Mouse (Mus musculus): ENCODE results near the gene Hist2h2be.
"Not testable (repeated sequence)": the region's sequence is repeated elsewhere in the genome, so short reads cannot be mapped to it uniquely, and the experiment has no call there.

Hist2h2be gene

DNA sequence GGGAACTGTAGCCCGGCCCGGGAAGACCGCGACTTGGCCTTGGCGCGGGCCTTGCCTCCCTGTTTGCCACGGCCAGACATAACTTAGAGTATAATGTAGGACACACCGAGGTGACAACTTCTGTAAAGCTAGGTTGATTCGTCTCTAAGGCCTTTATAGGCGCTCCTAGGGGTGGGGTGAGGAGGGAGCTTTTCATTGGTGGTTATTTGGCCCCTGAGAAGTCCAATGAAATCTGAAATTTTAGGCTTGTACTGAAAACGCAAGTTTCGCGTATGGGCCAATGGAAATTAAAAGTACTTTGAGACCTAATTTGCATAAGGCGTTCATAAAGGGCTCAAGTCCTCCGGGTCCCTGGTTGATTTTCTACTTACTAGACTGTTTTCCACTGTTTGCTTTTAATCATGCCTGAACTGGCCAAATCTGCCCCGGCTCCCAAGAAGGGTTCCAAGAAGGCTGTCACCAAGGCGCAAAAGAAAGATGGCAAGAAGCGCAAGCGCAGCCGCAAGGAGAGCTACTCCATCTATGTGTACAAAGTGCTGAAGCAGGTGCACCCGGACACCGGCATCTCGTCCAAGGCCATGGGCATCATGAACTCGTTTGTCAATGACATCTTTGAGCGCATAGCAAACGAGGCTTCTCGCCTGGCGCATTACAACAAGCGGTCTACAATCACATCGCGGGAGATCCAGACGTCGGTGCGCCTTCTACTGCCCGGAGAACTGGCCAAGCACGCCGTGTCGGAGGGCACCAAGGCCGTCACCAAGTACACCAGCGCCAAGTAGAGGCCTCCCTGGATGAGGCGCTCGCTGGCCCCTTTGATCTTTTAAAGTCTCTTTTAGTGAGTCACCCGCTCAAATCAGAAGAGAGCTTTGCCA, at the start of gene Hist2h2be, which contains the start of gene Hist2h2ac:
Gene Hist2h2be (plus strand): TSS at position 355 of the 875 bp plus-strand sequence.
Gene Hist2h2ac (minus strand): TSS at position 116 of the 875 bp plus-strand sequence.
- DNase-seq (ENCODE audit: low spot score in 2 of 2) = peak; percentile 78 to 87

DNA sequence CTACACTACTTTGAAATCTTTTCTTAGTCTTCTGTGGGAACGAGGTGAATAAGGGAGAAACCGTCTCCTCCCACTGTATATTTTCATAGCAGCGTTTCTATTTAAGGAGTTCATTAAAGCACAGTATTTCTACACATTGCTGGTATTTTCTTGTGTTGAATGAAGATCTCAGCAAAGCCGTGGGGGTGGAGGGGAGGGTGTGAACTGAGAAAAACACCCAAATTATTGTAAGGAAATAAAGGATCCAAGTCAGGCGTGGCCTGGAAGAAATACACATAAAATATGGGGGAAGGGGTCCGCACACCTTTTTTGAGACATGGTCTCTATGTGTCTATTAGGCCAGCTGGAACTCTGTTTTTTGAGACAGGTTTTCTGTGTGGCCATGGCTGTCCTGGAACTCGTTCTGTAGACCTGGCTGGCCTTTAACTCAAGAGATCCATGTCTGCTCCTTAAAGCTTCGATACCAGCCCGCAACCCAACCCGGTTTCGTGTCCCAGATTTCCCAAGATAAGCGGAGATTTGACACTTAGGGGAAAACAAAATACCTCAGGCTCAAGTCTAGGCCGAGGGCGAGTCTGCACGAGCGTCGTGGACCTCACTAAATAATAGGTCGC, 49.2 kb upstream of the Hist2h2be start:
- no peak for DNase-seq (ENCODE audit: low spot score in 2 of 2)

DNA sequence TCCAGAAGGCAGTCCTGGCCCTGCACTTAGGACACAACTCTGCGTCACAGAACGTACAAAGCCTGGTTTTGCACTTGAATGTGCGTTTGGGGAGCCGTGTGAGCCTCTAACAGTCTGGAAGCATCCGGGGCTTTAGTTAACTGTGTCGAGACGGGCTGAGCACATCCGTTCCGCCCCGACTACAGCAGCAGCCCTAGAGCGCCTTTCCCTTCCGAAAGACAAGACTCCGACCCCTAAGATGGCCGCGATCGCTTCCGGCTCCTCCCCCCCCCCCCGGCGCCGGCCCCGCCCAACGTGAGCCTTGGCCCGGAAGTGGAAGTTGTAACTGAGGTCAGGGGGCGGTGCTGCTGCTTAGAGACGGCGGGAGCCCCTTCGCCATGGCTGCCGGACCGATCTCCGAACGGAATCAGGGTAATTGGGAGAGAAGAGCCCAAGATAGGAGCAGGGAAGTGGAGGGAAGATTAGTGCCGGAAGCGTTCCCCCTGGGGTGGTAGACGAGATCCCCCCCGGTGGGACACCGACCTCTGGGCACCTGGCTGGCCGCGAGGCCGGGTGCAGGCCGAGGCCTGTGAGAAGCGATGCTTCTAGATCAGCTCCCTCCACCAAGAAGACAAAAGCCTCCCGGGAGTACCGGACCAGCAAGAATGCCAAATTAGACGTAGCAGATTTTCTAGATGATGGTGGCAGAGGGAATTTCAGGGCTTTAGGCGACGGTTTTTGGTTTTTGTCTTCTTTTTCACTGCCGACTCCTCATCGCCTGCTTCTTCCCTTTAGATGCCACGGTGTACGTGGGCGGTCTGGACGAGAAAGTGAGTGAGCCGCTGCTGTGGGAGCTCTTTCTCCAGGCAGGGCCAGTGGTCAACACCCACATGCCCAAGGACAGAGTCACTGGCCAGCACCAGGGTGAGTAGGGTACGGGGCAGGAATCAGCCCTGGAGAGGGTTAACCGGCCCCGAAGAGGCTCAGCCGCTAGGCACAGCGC, 48.4 kb upstream of the Hist2h2be start, which contains the start of gene Sf3b4:
Gene Sf3b4 (plus strand): TSS at position 136 of the 982 bp plus-strand sequence.
- DNase-seq (ENCODE audit: low spot score in 2 of 2) = peak; percentile 75 to 84

DNA sequence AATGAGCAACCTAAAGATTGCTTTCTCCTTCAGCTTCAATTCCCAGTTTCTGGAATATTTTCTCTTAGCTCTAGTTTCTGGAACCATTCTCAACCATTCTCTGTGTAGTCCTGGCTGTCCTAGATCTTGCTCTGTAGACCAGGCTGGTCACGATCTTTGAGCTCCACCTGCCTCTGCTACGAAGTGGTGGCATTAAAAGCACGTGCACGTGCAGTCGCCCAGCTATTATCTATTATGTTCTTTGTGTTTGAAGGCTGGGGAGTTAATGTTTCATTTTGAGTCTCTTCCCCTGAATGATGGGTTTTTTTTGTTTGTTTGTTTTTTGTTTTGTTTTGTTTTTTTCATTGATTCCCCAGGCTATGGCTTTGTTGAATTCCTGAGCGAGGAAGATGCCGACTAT, 47.7 kb upstream of the Hist2h2be start:
- no peak for DNase-seq (ENCODE audit: low spot score in 2 of 2)

DNA sequence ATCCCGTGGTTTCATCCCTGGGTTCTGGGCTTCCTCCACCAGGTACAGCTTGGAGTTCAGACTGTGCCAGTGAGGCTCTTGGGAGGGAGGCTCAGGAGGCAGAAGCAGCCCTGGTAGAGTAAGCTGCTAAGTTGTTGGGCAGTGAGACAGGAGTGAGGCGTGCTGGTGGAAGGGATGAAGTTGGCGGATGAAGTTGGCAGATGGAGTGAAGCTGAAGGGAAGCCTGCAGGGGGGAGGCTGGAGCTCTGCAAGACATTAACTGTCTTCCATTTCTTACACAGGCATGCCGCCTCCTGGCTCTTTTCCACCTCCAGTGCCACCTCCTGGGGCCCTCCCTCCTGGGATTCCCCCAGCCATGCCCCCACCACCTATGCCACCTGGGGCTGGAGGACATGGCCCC, 46.9 kb upstream of the Hist2h2be start:
- DNase-seq (ENCODE audit: low spot score in 2 of 2) = not testable (repeated sequence)

DNA sequence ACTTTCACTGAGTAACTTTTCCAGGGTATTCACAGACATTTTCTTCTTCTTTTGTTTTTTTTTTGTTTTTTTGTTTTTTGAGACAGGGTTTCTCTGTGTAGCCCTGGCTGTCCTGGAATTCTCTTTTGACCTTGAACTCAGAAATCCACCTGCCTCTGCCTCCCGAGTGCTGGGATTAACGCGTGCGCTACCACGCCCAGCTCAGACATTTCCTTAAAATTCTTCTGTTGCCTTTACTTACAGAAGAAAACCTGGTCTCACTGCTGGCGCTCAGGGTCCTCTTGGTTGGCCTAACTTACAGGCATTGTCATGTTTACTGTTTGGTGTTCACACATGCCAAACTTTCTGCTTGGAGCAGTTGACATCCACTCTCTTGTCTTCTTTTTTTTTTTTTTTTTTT, 45.7 kb upstream of the Hist2h2be start:
- DNase-seq (ENCODE audit: low spot score in 2 of 2) = no peak

DNA sequence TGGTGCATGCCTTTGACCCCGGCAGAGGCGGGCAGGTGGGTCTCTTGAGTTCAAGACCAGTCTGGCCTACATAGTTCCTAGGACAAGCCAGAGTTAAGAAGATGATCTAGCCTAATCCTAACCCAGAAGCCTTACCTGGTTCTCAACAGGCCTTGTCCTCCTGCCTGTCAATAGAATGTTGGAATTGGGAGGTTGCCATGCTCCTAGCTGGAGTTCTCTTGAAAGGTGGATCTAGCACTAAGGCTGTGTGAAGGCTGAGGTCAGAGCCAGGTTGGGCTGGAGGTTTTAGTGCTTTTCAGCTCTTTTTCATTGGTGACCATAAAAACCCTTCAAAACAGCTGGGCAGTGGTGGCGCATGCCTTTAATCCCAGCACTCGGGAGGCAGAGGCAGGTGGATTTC, 42.5 kb upstream of the Hist2h2be start:
- DNase-seq (ENCODE audit: low spot score in 2 of 2) = no peak

DNA sequence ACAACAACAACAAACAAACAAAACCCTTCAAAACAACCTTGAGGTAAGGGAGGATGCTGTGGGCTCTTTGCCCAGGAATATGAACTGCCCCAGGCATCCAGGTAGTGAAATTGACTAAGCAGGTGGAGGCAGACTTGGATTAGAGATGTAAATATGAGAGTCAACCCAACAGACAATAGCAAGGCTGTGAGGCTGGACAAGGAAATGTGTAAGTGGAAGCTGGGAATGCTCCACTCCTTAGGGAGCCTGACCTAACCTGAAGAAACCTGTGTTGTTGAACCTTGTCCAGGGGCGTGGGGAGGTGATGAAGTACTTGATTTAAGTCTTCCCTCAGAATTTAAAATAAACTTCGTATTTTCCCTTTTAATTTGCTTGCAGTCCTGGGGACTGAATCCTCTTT, 42.0 kb upstream of the Hist2h2be start:
- DNase-seq (ENCODE audit: low spot score in 2 of 2) = no peak

DNA sequence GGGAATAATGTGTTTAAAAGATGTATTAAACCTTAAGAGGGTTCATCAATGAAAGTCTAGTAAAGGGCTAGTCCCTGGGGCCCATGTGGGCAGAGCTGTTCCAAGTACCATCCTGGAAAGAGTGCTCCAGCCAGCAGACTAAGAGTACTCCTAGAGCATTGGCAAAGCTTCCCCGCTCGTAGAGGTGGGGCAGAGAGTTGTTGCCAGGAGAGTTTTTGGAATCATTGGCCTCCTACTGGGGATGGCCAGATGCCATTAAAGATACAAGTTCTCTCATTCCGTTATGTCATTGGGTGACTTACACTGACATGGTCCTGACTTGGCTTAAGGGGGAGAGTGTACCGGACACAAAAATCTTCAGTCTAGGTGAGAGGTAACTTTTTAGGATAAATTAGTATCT, 41.4 kb upstream of the Hist2h2be start:
- peak in 1 of 2 experiments; percentile 62 for DNase-seq (ENCODE audit: low spot score in 2 of 2)

DNA sequence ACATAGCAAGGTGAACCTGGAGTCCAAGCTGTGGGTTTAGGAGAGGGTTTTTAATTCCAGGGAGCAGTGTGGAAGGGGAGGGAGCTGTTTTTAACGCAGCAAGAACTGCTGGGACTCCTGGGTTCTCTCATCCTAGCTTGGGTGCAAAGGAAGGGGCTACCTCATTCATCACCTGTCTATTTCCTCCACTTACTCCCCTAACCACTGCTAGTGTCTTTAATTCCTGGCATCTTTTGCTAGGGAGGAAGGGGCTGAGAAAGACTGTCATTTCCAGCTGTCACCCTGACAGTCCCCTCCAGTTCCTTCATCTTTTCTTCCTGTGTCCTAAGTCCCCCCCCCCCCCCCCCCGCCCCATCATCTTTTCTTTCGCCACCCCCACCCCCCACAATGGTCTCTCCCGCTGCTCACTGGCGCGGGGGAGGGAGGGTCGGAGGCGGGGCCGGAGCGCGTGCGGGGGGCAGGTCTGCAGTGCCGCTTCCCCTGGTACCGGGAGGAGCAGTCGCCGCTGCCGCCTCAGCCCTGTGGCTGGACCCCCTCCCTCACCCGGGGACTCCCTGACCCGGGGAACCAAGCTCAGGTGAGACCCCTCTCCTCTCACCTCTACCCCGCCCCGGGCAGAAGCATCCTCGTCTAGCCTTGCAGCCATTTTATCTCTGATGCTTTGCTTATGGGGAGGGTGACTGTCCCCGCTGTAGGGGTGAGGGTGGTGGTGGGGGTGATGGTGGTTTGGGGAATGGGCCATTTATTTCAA, 40.0 kb upstream of the Hist2h2be start, which contains the start of gene Sv2a:
Gene Sv2a (plus strand): TSS at position 425 of the 751 bp plus-strand sequence.
- DNase-seq (ENCODE audit: low spot score in 2 of 2) = no peak

DNA sequence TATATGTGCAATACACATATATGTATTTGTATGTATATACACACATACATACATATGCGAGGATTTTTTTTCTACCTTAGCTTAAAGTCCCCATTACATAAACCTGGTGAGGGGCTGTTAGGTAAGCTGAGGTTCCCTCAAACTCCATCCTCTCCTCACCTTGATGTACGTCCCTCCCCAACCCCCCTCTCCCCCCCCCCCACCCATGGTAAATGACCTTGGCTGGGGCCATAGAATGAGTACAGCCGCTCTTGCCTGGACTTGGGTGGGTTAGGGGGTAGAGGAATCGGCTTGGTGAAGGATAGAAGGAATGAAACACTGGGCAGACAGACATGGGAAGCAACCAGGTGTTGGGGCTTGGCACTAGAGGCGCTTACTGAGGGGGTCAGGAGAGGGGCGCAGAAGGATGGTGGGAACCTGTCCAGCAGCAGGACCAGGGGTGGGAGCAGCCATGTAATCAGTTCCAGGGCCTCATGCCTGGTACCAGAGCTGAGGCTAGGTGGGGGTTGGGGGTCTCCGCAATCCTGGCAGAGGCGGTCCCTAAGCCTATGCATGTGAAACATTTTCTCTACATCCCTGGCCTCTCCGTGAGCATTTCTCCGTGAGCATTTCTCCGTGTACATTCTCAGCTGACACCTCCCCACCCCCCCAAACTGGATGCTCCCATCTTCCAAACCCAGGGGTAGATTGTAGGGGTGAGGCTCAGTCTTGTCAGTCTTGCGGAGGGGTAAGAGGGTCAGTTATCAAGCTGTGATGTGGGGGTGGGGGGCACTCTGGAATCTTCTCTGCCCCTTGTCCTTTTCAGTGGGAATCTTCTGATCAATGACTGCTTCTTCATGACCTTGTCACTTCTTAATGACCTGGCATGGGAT, 39.2 kb upstream of the Hist2h2be start:
- no peak for DNase-seq (ENCODE audit: low spot score in 2 of 2)

DNA sequence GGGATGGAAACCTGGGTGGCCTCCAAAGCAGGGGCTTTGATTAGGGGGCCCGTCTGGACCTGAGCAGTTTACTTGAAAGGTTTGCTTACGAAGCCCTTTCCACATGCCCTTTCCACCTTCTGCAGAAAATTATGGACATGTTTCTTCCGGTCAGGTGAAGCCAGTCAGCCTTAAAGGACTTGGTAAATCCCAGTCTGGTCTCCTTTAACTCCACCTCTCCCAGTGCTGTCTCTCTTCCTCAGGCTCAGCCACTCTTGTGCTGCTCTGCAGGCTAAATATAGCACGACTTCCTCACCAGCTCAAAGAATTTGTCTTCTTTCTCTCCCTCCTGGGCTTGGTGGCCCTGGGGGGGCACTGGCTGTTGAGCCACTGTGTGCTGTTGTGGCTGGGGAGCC, 38.5 kb upstream of the Hist2h2be start:
- no peak for DNase-seq (ENCODE audit: low spot score in 2 of 2)

DNA sequence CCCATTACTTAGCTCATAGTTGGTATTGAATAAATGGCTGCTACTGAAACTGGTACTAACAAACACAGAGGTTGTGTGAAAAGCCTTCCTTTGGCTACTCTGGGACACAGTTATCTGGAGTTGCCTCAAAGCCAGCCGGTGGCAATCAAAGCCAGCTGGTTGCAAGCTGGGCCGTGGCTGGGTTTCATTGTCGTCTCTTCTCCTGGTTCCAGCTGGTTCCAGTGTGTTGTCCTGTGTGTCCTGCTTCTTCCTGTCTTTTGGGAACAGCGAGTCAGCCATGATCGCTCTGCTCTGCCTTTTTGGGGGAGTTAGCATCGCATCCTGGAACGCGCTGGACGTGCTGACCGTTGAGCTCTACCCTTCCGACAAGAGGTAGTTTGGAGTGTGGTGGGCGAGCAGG, 27.9 kb upstream of the Hist2h2be start:
- DNase-seq (ENCODE audit: low spot score in 2 of 2) = no peak

DNA sequence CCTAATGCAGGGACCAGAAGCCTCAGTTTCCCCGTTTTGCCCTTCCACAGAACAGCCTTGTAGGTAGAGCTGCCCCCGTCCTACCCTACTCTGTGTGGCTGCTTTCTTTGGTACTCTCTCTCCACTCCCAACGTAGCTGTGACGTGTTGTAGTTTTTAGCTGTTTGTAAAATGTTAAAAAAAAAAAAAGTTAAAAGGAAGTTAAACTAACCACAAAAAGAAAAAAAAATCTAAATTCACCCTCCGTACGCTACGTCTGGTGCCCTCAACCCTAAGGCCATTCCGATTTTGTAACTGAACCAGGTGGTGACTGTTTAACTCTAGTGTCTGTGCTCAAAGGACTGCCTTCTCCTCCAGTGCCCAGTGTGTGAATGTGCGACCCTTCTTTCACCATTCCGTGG, 26.0 kb upstream of the Hist2h2be start:
- DNase-seq (ENCODE audit: low spot score in 2 of 2) = no peak

DNA sequence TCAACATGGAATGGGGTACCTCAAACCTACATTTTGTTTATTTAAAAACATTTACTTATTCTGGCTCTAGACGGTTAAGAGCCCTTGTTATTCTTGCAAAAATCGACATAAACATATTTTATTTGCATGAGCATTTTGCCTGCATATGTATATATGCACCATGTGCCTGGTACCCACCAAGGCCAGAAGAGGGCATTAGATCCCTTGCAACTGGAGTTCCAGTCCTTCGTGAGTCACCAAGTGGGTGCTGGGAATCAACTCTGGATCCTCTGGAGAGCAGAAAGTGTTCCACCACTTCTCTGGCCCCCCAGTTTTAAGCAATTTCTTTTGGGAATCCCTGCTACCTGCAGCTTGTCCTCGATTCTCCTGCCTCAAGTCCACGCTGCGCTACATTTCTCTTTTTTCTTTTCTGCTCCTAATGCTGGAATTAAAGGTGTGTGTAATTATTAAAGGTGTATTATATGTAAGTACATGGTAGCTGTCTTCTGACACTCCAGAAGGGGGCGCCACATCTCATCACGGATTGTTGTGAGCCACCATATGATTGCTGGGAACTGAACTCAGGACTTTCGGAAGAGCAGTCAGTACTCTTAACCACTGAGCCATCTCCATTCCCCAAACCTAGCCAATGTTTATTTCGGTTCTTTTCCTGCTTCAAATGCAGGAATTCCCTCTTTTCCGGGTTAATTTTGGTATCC, 25.2 kb upstream of the Hist2h2be start:
- DNase-seq (ENCODE audit: low spot score in 2 of 2) = no peak

DNA sequence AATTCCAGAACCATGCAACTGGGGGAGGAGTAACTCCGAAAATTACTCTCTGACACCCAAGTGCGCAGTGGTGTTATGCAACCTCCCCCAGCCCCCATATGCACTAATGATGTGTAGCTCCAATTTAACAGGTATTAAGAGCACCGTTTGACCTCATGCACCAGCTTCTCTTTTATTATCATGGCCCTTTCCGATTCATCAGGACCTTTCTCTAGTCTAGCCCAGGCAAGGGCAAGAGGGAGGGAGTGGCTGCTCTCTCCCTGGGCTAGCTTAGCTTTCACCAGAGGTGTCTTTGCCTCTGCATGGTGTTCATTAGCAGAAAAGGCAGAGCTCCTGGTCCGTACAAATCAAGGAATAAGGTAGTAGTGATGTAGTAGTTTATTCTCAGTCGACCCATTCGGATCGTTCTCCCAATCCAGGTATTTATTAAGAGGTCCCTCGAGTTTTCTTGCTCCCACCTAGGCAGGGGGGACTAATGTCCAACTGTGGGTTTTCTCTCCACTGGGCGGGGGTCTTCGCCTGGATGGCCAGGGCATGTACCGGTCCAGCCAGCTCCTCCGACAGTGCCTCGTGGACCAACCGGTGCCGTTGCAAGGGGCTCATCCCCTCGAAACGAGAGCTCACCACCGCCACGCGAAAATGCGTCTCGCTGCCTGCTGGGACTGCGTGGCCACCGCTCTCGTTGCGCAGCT, 24.3 kb upstream of the Hist2h2be start:
- no peak for DNase-seq (ENCODE audit: low spot score in 2 of 2)

DNA sequence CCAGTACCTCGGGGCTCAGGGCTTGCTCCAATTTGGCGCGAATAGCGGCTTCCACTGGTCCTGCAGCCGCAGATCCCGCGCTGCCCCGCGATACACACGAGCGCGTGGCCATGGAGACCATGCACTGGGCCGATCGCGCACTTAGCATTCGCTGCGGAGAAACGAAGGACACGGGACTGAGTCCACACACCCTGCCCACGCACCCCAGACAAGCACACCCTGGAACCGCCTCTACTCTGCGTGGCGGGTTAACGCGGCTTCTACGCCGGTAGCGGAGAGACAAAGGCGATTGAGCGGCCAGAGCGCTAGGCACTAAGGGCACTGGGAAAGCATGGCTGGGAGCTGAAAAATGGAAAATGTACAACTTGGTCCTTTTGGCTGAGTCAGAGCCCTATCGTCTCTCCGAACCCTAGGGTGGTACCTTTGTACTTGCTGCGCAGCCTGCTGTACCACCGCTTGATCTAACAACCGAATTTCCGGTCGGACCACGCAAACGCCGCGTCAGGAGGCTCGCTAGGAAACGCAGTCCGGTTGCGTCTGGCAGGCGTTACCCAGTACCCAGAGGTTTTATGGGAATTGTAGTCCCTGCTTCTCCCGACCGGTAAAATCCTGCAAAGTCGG, 23.7 kb upstream of the Hist2h2be start:
- DNase-seq (ENCODE audit: low spot score in 2 of 2) = peak; percentile 81 to 90

DNA sequence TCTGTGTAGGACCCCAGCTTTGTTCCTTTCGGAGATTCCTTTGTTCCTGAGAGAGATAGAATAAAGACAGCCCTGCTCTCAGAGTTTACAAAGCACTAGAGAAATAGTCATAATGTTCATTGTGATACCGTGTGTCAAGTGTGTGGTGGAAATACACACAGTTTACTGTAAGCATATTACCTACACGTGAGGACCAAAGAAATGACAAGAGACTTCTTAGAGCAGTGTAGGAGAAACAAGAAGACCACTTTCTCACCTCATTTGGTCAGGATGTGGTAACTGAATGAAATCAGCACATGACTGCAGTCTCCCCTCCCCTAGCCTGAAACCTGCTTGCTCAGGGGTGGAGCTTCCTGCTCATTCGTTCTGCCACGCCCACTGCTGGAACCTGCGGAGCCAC, 22.7 kb upstream of the Hist2h2be start:
- DNase-seq (ENCODE audit: low spot score in 2 of 2) = no peak
